Mouse (Mus musculus) erythroblast, adult 5-6 weeks (primary cell): ENCODE results near the gene Fcer1g. TPM values are rescaled to one million over a fixed set of nuclear protein-coding genes. Genes with fewer than 3 reads are reported as not detected.

ENCODE experiments used
- ATAC-seq: replicated peaks from 2 replicates; pipeline ENCODE4 v1.8.0; 2016; ENCODE audit warnings: moderate number of reproducible peaks, mild to moderate bottlenecking, moderate TSS enrichment, inconsistent platforms; ENCODE audit not compliant: poor library complexity, low FRiP score, severe bottlenecking
- total RNA-seq, 2 experiments: library from RNA; stranded (forward) in 1 of 2; stranded (reverse) in 1 of 2; fragments of 150-400 nt in 1 of 2; fragments of 200-764, 138-1000 nt in 1 of 2; gene quantifications; 2 replicates each; pipeline versions ENCODE4 v1.2.3 to v1.2.4; 2015 to 2017; ENCODE audit warnings: low replicate concordance in 2 of 2

Gene Fcer1g
- total RNA-seq (2015; ENCODE audit: low replicate concordance): 269 and 282 TPM in 2 replicates
- 89.5 and 162 TPM in 2 replicates for total RNA-seq (2017; ENCODE audit: low replicate concordance)

DNA sequence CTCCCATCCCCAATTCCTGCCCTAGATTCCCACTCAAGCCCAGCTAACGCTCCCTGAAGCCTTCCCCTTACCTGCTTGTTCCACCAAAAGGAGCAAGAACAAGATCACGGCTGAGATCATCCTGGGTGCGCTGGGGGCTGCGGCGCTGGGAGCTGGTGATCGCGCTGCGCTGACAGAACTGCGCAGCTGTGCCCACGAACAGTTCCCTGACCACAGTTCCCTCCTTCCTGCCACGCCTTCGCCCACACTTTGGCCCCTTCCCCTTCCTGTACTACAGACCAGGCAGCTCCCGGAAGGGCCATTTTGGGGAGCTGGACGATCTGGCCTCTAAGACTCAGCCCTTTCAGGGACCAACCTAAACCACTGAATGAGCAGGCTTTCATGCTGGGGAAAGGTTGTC lies at the start of gene Fcer1g:
Fcer1g (minus strand) TSS at position 240 of the 400 bp plus-strand sequence.
- ATAC-seq: no peak

DNA sequence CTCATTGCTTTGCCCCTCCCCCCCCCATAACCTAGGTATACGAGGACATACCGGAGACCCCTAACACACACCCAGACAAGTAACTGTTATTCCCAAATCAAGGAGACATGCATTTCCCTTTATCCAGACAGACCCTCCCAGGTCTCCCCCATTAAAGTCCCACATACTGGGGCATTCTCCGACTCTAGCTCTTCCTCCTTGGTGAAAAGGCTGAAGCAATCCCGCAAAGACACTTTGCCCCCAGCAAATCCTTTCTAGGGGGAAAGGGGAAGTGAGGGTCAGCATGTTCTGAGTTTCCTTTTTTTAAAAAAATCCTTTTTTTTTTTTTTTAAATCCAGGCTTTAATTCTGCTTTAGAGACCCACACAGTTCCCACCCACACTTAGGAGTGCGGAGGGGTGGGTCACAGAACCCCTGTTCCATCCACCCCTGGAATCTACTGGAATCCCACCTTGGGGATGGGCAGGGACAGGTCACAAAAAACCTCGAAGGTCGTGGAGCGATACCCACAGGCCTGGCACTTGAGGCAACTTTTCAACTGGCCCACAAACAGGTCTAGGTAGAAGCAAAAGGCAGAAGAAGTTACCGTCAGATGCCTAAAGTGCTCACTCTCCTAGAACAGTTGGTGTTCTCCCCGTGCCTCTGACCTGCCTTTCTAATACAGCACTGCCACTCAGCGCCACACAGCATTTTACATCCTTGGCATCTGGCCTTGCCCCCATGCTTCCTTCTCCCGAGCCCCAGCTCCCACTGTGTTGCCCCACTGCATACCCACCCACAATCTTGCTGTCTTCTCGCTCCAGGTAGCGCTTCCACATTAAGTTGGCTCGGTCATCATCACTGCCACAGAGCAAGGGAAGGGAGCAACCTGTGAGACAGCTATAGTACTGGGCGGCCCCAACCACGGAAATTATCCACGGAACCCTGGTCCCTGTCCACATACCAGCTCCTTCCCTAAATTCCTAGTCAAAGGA lies 49.3 kb upstream of the Fcer1g start:
- ATAC-seq: no peak

DNA sequence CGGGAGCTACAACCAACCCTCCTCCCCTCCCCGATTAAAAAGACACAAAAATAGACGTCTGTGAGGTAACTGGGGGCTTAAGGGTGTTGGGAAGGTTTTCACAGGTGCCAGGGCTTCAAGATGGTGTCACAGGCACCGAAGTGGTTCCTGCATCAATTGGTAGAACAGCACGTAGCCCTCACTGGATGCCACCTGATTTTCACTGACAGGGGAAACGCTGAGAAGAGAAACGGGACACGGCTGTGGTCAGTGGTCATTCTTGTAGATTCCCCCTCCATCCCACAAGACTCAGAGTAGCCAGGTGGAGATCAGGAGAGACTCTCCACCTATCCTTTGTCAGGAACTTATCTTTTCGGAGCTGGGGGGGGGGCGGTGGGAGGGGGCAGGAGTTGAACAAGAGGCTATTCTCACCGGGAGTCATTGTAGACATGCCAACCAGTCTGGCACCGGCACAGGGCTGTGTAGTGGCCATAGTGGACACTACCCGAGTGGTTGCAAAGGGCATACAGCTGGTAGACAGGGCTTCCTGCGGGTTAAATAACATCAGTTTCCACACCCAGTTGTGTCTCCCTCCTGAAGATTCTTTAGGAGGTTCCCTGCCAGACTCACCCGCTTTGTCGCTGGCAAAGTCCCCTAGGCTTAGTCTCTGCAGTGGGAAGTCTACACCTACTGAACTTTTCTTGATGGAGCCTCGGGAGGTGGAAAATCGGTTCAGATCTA lies 48.1 kb upstream of the Fcer1g start:
- ATAC-seq: no peak

DNA sequence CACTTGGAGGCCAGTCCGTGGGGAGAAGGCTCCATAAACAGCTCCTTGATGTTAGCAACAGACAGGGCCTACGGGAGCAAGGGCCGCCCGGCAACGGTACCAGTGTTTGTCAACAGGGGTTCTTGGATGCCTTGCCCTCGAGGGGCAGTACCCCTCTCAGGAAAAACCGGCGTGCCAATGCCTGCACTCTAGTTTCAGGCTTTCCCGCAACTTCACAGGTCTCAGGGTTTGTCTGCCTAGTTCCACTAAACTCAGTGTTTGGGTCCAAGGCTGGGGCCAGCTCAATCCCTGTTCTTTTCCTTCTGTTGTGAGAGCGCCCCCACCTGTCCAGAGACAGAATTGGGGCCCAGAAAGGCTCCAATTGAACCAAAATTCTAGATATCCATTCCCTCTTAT lies 47.4 kb upstream of the Fcer1g start:
- ATAC-seq: peak; percentile 60

- peak; percentile 82 for ATAC-seq
Observed at GRCm38 (mm10) chr1:171280916-171281527, 46.9 kb upstream of the Fcer1g start, which contains the start of gene Ppox. Ppox (minus strand) TSS chr1:171281186.

- ATAC-seq: peak; percentile 37
Observed at GRCm38 (mm10) chr1:171280250-171280915, 46.2 kb upstream of the Fcer1g start.

GRCm38 (mm10) chr1:171279721-171280120 lies 45.6 kb upstream of the Fcer1g start:
- ATAC-seq: no peak

GRCm38 (mm10) chr1:171279012-171279705 lies 45.0 kb upstream of the Fcer1g start:
- no peak for ATAC-seq

GRCm38 (mm10) chr1:171278436-171278835 lies 44.3 kb upstream of the Fcer1g start:
- no peak for ATAC-seq

DNA sequence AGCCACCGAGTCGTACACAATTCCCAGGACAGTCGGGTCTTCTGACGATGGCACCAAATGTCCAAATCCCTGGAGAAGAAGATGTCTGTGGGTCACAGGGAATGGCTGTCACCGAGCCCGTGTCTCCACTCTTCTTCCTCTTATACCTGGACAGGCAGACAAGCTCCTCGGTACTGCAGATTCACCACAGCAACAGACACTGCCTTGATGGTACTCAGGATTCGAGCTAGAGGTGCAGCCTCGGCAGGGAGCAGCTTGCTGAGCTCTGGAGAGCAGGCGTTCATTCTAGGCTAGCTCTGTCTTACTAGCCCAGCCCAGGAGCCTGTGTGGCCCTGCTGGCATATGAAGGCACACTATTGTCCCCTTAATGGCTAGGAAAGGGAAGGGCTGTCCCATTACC lies 43.6 kb upstream of the Fcer1g start:
- ATAC-seq: no peak

GRCm38 (mm10) chr1:171276110-171276748 lies 42.1 kb upstream of the Fcer1g start:
- ATAC-seq: no peak

DNA sequence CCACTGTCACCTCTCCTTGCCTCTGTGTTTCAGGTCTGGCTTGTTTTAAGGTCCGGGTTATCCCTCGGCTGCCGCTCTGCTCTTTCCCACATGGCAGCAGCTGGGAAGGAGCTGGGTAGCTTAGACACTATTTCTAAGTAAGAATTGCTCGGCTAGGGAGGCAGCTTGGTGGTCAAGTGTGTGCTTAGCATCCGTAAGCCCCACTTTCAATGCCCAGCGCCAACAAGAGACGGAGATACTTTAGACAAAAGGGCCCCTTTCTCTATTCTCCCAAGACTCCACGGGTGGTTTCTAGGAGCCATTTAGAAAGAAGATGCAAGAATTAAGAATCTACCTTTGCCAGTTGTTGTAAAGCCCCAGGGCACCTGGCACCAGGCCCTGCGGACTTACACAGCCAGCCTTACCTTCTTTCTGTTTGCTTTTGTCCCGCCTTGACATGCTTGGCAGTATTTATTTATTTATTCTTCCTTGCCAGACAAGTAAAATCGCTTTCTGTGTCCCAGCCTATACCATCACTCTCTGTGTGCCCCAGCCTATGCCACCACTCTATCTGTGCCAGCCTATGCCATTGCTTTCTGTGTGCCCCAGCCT lies 41.1 kb upstream of the Fcer1g start:
- ATAC-seq: no peak

DNA sequence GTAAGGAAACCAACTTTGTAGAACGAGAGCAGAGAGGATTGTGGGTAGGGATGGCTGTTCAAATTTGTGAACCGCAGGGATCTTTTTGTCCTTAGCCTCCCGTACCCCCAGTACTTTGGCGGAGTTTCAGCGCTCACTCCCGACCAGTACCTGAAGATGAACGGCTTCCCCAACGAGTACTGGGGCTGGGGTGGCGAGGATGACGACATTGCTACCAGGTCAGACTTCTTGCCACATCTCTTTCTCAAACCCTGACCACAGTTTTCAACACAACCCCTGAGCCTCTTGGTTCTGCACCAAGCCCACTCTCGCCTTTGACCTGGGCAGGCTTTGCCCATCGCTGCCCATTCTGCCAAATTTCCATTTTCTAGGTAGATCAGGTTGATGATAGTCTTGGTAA lies 40.0 kb upstream of the Fcer1g start:
- no peak for ATAC-seq

DNA sequence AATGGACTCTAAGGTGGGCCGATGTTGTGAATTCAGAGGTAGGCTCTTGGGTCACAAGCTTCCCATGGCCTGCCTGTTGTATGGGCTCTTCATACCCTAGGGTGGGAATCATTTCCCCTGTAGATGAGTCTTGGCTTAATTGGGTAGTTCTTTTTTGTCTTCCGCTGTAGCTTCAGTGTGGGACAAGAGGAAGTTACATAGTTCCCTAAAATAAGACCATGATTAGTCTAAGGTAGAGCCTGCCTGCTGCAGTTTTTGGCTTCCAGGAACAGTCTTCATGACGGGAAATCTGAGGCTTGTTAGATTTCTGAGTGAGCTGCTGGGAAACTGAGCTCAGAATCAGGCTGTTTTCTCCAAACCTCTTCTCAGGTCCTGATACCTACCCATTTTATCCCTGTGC lies 37.9 kb upstream of the Fcer1g start:
- no peak for ATAC-seq

GRCm38 (mm10) chr1:171271622-171272021 lies 37.5 kb upstream of the Fcer1g start:
- no peak for ATAC-seq

DNA sequence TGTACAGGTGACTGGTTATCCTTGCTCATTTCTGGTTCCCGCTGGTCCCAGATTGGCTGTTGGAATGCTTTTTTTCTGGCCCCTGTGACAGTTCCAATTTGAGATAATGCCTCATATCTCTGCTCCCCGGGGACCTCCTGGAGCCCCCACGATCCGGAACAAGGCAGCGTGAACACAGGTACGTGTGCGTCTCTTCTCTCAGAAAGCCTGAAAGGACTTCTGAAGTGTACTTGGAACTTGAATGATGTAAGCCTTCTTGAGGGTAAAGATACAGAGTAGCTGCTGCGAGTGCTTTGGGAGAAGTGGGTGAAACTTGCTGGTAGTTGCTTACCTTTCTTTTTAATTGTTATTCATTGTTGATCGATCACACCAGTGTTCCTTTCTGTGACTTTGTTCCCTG lies 37.0 kb upstream of the Fcer1g start:
- no peak for ATAC-seq

GRCm38 (mm10) chr1:171270573-171270900 lies 36.4 kb upstream of the Fcer1g start:
- ATAC-seq: peak; percentile 56

- peak; percentile 95 for ATAC-seq
Observed at GRCm38 (mm10) chr1:171269848-171270572, 35.8 kb upstream of the Fcer1g start, which contains the start of gene B4galt3. B4galt3 (plus strand) TSS chr1:171270328.
